Mouse (Mus musculus): ENCODE data around the gene Uspl1.

The Uspl1 gene

DNA sequence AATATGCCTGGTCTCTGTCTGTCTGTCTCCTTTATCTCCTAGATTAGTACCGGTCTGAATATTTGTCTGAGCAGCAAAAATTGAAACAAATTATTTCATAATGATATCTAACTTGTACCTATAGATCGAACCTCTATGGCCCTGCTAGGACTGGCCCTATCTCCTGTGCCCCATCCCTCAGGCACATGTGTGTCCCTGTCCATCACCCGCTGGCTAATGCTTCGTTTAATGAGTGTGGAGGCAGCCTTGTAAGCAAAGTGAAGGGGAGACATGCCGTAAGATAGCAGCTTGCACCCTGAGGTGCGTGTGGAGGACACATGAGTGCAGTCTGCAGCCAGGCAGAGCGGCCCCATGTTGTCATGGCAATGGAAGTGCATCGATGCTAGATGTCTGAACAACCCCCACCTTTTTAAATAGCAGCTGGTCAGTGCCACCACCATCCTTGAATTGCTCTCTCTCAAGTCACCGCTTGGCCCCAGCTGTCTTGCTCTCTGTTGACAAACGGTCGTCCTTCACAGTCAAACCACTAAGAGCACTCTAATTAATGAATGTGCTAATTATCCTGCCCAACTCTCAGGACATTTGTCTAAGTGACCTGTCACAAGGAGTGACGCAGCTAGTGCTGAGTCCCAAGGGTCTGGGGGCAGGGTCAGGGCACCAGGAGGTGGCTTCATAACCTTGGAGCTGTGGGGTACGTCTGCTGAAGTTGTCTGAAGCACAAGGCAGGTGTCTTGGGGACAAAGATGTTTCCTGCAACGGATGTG is 73.5 kb downstream of the Uspl1 start:
- DNase-seq (ENCODE audit: low spot score in 2 of 2) = no peak

DNA sequence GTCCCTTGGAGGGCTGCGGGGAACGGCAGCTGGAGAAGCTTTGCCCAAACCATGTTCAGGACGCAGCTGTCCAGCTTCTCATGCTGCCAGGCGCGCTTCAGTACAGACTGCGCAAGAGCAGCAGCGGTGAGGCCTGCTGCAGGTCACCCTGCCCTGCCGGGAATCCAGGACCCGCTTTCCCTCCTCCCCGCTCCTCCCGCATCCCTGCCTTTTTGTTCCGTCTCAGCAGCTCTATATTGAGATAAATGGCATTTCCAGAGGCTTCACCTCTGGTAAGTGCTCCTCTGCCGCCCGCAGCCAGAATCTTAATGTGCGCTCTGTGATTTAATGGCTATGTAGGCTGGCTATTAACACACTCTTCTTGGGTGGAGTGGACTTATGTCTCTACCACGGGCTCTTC is 74.9 kb downstream of the Uspl1 start:
- no peak for DNase-seq (ENCODE audit: low spot score in 2 of 2)

DNA sequence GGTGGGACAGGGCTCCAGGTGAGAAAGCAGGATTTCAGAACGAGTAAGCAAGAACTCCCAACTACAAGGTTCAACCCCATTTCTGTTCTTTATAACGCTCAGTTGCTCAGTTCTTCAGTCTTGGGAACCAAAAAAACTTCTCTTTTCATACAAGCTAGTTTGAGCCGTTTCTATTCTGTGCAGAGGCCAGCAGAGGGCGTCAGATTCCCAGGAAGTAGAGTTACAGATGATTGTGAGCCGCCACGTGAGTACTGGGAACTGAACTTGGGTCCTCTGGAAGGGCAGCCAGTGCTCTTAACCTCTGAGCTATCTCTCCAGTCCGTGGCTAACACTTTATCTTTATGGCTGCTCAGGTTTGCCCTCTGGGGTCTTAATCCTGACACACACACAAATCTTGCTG is 77.3 kb downstream of the Uspl1 start:
- DNase-seq (ENCODE audit: low spot score in 2 of 2) = no peak

DNA sequence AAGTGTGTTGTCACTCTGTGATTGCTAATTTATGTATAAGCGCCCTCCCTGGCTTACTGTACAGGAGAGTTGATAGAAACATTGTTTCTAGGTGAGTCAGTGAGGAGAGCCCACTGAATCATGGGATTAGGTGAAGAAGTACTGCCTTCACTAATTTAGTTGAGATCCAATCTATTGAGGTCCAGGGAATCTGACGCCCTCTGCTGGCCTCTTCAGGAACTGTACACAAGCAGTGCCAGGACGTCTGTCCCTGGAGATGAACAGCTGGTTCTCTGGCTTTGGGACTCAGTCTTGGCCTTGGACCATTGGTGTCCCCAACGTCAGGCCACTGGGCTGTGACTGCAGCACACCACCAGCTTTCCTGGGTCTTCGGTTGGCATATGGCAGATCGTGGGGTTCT is 77.7 kb downstream of the Uspl1 start:
- DNase-seq (ENCODE audit: low spot score in 2 of 2) = no peak

DNA sequence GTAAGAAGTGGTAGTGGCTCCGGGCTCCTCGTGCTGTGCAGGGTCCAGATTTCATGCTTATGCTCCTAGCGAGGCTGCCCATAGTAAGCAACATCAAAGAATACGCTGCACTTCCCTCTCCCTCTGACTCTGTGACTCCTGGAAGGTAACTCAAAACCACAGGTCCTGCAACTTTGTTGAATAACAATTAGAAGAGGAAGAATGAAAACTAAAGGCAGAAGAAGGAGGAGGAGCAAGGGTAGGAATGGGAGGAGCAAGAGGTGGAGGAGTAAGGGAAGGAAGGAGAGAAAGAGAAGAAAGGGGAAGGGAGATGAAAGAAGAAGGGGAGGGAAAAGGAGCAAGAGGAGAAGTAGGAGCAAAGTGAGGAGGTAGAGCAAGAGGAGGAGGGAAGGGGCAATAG is 80.3 kb downstream of the Uspl1 start, which contains the start of gene Alox5ap:
Alox5ap (plus strand) TSS at position 363 of the 400 bp plus-strand sequence.
- no peak for DNase-seq (ENCODE audit: low spot score in 2 of 2)

DNA sequence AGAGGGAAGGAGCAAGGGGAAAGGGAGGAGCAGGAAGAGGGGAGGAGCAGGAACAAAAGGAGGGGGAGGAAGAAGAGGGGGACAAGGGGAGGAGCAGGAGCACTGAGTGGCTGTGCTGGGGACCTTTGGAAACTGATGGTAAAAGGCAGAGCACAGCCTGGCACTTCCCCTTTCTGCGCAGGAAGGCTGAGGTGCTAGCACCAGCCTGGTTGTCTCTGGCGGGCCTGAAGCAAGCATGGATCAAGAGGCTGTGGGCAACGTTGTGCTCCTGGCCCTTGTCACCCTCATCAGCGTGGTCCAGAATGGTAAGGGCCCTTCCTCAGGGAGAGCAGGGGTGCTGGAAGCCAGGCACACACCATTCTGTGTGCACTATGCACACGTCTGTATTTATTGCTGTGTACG is 80.7 kb downstream of the Uspl1 start:
- no peak for DNase-seq (ENCODE audit: low spot score in 2 of 2)
